Mouse (Mus musculus) lung, postnatal 4 days (tissue): ENCODE data around the gene Gm10642.

Experiments
- DNase-seq, 2 experiments: peaks; one replicate each; pipeline ENCODE4 v3.0.0; 2021

The Gm10642 gene

DNA sequence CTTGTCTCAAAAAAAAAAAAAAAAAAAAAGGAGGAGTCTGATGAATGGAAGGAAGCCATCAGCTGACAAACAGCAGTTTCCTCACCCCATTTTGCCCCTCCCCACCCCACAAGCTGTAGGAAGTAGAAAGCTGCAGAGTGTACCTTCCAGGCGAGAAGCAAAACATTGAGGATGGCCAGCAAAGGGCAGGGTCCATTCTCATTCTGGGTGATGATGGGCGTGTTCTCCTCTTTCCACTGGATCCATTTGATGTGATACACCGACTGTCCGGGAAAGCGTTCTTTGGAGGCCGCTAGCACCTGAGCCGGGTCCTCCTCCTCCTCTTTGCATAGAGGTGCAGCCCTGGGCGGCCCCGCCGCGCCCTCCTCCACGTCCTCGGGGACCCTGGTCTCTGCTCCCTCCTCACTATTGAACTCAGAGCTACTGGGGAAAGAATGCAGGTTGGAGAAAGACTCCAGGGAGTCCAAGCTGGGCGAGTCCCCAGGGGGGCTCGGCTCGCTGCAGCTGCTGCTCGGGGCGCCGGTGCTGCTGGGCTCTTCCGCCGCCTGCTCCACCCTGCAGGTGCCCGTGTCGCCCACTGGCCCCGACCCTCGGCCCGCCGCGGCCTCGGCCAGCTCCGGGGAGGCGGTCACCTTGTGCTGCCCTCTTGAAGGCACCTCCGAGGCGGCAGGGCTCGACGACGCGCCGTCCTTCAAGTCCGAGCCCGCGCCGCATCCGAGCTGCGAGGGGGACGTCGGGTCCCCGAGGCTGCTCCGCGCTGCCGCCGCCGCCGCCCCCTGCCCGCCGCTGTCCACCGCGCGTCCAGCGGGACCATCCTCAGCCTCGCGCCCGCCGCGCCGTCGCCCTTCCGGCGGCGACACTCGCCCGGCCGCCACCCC, at the start of gene Gm10642:
Gm10642 (plus strand) TSS at position 122 of the 878 bp plus-strand sequence.
- DNase-seq: peak; percentile 56 to 69

- DNase-seq: no peak
Observed at GRCm38 (mm10) chr9:70611026-70611673, 44.9 kb upstream of the Gm10642 start.

GRCm38 (mm10) chr9:70629711-70630110, 26.3 kb upstream of the Gm10642 start:
- DNase-seq: no peak

- DNase-seq: no peak
Observed at GRCm38 (mm10) chr9:70631665-70632064, 24.4 kb upstream of the Gm10642 start.

DNA sequence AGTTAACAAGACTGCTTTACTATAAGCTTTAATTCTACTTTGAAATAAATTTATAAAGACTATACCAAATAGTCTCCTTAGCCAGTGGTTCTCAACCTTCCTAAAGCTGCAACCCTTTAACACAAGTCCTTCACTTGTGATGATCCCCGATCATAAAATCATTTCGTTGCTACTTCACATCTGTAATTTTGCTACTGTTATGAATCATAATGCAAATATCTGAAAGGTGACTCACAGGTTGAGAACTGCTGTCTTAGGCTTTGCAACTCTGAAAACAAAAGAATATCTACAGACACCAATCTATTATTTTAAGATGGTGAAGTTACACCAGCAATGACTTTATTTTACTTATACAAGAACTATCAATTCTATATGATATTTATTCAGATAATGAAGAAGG, 19.3 kb upstream of the Gm10642 start:
- no peak for DNase-seq

- no peak for DNase-seq
Observed at GRCm38 (mm10) chr9:70650260-70650659, 5.8 kb upstream of the Gm10642 start.

- DNase-seq: no peak
Observed at GRCm38 (mm10) chr9:70650994-70651393, 5.1 kb upstream of the Gm10642 start.

- DNase-seq: no peak
Observed at GRCm38 (mm10) chr9:70652221-70652620, 3.8 kb upstream of the Gm10642 start.

DNA sequence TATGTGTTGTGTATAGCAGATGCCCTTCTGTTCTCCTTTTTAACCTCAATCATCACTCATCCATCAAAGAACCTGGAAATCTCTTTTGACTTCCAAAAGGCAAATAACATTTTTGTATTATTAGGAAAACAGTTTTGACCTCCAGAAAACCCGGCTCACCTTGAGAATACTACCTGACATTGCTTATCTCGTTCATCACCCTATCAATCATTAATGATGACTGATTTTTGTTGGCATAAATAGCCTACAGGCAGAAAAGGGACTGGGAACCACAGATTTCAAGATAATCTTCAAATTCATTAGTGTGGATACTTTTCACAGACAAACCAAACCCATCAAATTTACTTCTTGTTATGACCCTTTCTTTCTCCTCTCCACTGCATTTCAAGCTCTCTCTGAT, 2.2 kb upstream of the Gm10642 start:
- no peak for DNase-seq

DNA sequence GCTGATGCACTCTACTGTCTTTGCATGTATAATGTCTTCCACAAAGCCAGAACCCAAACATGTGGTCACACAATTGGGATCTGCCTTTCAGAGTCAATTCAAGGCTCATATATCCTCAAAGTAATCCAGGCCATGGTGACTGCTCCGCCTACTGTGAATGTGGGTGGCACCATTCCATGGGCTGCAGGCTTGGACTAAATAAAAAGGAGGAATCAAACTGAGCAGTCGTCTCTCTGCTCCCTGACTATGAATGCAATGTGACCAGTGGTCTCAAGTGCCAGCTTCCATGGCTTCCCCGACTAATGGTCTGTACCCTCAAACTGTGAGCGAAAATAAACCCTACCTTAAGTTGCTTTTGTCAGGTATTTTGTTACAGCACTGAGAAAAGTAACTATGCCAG, 1.6 kb upstream of the Gm10642 start:
- no peak for DNase-seq

- no peak for DNase-seq
Observed at GRCm38 (mm10) chr9:70655764-70656129, 304 bp upstream of the Gm10642 start.

- DNase-seq: peak; percentile 99
Observed at GRCm38 (mm10) chr9:70657013-70657967, 1.2 kb downstream of the Gm10642 start, which contains the start of gene Mindy2. Mindy2 (minus strand) TSS chr9:70657174.

- no peak for DNase-seq
Observed at GRCm38 (mm10) chr9:70658266-70658665, 2.2 kb downstream of the Gm10642 start.

DNA sequence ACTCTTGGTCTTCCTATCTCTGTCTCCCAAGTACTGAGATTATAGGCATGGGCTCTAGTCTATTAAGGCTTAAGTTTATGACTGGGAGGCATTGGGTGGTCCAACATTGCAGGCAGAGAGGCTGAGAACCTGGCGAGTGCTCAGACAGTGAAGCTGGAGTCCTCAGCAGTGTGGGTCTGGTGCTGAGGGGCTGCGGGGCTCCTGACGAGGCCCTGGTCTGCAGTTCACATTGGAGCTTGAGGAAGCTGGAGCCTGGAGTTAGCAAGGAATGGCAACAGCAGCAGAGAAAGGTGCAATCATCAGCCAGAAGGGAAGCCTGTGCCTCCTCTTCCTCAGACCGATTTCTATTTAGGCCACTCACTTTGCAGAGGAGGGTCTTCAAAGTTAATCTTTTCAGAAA, 8.8 kb downstream of the Gm10642 start:
- no peak for DNase-seq

GRCm38 (mm10) chr9:70665372-70666145, 9.5 kb downstream of the Gm10642 start:
- DNase-seq: no peak

- DNase-seq: peak in 1 of 2 experiments; percentile 10
Observed at GRCm38 (mm10) chr9:70666811-70667210, 10.8 kb downstream of the Gm10642 start.

DNA sequence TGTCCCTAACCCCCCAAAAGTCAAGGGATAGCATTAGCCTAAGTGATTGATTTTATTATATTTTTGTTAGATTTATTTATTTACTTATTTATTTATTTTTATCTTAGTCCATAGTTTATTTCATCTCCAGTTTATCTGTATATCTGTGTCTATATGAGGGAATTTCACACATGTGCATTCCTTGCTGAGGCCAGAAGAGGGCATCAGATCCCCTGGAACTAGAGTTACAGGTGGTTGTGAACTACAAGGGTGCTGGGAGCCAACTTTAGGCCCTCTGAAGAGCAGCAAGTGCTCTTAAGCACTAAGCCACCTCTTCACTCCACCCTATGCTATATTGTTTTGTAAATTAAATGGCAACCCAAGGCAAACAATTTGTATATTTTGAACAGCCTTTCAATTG, 12.0 kb downstream of the Gm10642 start:
- no peak for DNase-seq

GRCm38 (mm10) chr9:70669197-70669596, 13.1 kb downstream of the Gm10642 start:
- DNase-seq: no peak

DNA sequence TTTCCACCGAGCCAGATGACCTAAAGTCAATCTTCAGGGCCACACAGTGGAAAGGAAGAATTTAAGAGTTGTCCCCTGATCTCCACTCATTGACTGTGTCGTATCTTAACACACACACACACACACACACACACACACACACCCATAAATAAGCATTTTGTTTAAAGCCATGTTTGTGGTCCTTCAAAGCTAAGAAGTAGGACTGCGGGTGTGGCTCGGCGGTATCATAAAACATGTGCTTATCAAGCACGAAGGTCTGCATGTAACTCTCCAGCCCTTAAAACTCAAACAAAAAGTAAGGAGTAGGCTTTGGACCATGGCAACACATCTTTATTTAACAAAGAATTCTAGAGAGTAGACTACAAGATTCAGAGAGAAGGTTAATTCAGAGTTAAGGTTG, 14.3 kb downstream of the Gm10642 start:
- DNase-seq: no peak

DNA sequence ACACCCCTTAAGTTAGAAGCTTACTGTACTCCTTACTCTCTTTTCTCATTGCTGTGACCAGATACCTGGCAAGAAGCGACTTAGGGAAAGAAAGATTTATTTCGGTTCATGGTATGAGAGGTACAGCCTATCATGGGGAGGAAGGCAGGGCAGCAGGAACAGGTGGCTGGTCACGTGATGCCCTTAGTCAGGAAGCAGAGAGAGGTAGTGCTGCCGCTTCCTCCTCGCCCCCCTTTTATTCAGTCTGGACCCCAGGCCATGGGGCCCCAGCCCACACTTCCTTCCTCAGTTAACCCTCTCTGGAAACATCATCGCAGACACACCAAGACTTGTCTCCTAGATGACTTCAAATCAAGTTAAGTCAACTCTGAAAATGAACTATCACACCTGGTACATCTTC, 15.2 kb downstream of the Gm10642 start:
- no peak for DNase-seq

DNA sequence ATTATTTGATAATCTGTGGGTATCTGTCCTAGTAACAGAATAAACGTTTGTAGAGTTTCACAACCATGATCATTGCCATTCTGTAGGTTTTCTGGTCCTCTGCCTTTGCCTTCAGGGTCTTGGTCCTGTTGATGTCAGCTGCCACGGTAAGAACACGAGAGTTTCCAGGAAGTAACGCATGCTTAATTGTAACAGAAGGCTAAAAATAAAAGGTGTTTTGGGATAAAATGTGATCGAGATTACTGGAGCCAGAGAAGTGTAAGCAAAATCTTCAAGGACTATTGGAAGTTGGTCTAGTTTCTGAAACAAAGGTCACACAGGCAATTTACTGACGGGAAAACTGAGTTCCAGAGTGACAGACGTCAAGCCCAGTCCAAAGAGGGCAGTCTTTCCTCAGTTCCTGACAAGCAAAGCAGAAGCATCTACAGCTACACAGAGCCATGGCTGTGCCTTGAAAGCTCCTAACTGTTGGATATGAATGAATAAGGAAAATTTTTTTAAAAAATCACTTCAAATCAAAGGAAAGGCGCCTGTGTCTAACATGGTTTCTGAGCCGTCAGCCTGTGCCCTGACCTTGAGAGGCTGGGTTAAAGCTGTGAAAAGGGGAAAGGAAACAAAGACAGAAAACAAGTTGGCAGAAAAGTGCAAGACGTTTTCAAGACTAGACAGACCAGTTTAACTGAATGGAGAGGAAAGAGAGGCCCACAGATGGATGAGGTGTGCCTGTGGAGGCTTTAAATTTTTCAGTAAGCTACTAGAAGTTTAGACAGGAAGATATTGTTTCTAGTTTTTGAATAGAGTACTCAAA, 15.9 kb downstream of the Gm10642 start:
- peak in 1 of 2 experiments; percentile 49 for DNase-seq
